Mouse (Mus musculus): ENCODE data around the gene Msto1.
"Not testable (repeated sequence)": the region's sequence is repeated elsewhere in the genome, so short reads cannot be mapped to it uniquely, and the experiment has no call there.

DNA sequence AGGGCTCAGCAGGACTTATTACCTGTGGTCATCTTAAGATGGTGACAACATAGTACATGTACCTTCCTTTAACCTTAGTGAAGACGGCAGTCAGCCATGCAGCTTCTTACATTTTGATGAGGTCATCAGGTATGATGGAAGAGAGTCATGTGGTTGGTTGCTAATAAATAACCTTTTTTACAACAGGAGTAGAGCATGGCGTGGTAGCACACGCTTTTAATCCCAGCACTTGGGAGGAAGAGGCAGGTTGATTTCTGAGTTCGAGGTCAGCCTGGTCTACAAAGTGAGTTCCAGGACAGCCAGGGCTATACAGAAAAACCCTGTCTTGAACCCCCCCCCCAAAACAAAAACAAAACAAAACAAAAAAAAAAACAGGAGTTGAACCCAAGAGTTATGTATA is 31.3 kb downstream of the Msto1 start:
- TF ChIP-seq POLR2A (IDR thresholded peaks at IDR 0.05; ENCODE audit: low read depth, low read length); CTCF (IDR thresholded peaks at IDR 0.05; ENCODE audit: borderline replicate concordance, insufficient read depth, low read length): not testable (repeated sequence)

All from embryonic fibroblast, embryonic 13.5 days (primary cell).